Mouse (Mus musculus): ENCODE results near the gene Cacna1e. TPM values are rescaled to one million over a fixed set of nuclear protein-coding genes. Genes with fewer than 3 reads are reported as not detected.

Gene Cacna1e
- total and polyA plus RNA-seq, 2 experiments from 2014 or later, result 8.0 to 58.2 TPM

DNA sequence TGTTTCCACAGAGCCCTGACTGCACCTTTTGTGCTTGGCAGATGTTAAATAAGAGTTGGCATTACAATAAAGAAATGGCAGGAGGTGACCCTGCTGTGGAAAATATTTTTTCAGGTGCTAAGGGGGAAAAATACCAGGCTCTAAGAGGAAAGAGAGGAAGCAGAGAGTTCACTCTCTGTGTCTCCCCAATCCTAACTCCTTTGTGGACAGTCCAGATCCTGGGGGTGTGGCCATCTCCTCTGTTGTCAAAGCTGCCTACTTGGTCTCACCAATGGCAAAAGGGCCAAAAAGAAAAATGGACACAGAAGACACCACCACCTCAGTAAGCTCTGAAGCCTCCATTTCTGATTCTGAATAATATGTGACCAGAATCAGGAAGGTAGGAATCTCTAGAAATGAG lies 280.5 kb downstream of the Cacna1e start:
- no peak overlapping the region for H3K4me3 ChIP-seq (ENCODE audit: low read length)
- H3K9ac ChIP-seq (replicated peaks; ENCODE audit: low read length), result no peak overlapping the region
- no peak for ATAC-seq
- no peak overlapping the region for H3K4me2 ChIP-seq (ENCODE audit: low read depth, low read length)
- no peaks in the 10 kb centered on the region for H3K27me3 ChIP-seq (ENCODE audit: insufficient read depth, low read length)
- no peaks in the 10 kb centered on the region for H3K36me3 ChIP-seq (ENCODE audit: insufficient read depth, low read length)
- H3K4me1 ChIP-seq (ENCODE audit: insufficient read depth, low read length), result no peaks in the 10 kb centered on the region
- no peak for DNase-seq (ENCODE audit: low spot score)
- no peak overlapping the region for H3K27ac ChIP-seq
- H3K9me3 ChIP-seq (ENCODE audit: low read length), result no peaks in the 10 kb centered on the region
- no peak for TF ChIP-seq CTCF (IDR thresholded peaks at IDR 0.05; ENCODE audit: low read depth)

- no peak overlapping the region for H3K4me2 ChIP-seq (ENCODE audit: low read depth, low read length)
- WGBS, result 96% methylated on average over 1 of the region's 1 CpGs
- H3K4me3 ChIP-seq (ENCODE audit: low read length), result no peak overlapping the region
- H3K9me3 ChIP-seq (ENCODE audit: low read length), result no peaks in the 10 kb centered on the region
- no peak overlapping the region for H3K27ac ChIP-seq
- no peak for DNase-seq (ENCODE audit: low spot score)
- no peaks in the 10 kb centered on the region for H3K4me1 ChIP-seq (ENCODE audit: insufficient read depth, low read length)
- no peaks in the 10 kb centered on the region for H3K36me3 ChIP-seq (ENCODE audit: insufficient read depth, low read length)
- ATAC-seq, result no peak
- no peaks in the 10 kb centered on the region for H3K27me3 ChIP-seq (ENCODE audit: insufficient read depth, low read length)
- no peak overlapping the region for H3K9ac ChIP-seq (replicated peaks; ENCODE audit: low read length)
- no peak for TF ChIP-seq CTCF (IDR thresholded peaks at IDR 0.05; ENCODE audit: low read depth)
These were observed 281.8 kb downstream of the Cacna1e start for GRCm38 (mm10) chr1:154602531-154602930.

DNA sequence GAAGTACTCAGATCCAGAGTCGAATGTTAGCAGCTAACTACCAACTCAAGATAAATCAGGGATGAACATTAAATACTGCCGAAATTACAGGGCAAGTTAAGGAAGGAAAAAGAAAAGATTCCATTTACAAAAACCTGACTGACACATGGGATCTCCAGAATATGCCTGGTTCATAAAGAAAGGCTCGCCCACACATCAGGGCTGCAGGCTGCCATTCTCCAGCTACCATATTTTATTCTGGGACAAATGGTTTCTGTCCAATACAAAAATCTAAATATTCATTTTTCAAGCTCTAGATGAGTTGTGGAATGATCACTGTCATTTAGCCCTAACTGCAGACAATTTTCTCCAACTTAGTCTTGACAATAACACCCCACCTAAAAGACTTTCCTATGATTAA lies 301.8 kb downstream of the Cacna1e start:
- ATAC-seq (no peak), DNase-seq (ENCODE audit: low spot score) (no peak)
- Histone ChIP-seq H3K4me2 (ENCODE audit: low read depth, low read length) (no peak overlapping the region), H3K36me3 (ENCODE audit: insufficient read depth, low read length) (no peaks in the 10 kb centered on the region), H3K9me3 (ENCODE audit: low read length) (no peaks in the 10 kb centered on the region), H3K4me1 (ENCODE audit: insufficient read depth, low read length) (no peaks in the 10 kb centered on the region), H3K27ac (no peak overlapping the region), H3K4me3 (ENCODE audit: low read length) (no peak overlapping the region), H3K9ac (replicated peaks; ENCODE audit: low read length) (no peak overlapping the region), H3K27me3 (ENCODE audit: insufficient read depth, low read length) (no peaks in the 10 kb centered on the region)
- 88% methylated on average over 3 of the region's 3 CpGs for WGBS
- no peak for TF ChIP-seq CTCF (IDR thresholded peaks at IDR 0.05; ENCODE audit: low read depth)

GRCm38 (mm10) chr1:154579929-154580328 lies 304.4 kb downstream of the Cacna1e start:
- TF ChIP-seq CTCF (IDR thresholded peaks at IDR 0.05; ENCODE audit: low read depth), result no peak
- Histone ChIP-seq H3K27me3 (ENCODE audit: insufficient read depth, low read length) (no peaks in the 10 kb centered on the region), H3K9ac (replicated peaks; ENCODE audit: low read length) (no peak overlapping the region), H3K9me3 (ENCODE audit: low read length) (no peaks in the 10 kb centered on the region), H3K4me2 (ENCODE audit: low read depth, low read length) (no peak overlapping the region), H3K27ac (no peak overlapping the region), H3K4me3 (ENCODE audit: low read length) (no peak overlapping the region), H3K36me3 (ENCODE audit: insufficient read depth, low read length) (no peaks in the 10 kb centered on the region), H3K4me1 (ENCODE audit: insufficient read depth, low read length) (no peaks in the 10 kb centered on the region)
- WGBS, result 80% methylated on average over 2 of the region's 2 CpGs
- DNase-seq (ENCODE audit: low spot score) (no peak), ATAC-seq (no peak)

DNA sequence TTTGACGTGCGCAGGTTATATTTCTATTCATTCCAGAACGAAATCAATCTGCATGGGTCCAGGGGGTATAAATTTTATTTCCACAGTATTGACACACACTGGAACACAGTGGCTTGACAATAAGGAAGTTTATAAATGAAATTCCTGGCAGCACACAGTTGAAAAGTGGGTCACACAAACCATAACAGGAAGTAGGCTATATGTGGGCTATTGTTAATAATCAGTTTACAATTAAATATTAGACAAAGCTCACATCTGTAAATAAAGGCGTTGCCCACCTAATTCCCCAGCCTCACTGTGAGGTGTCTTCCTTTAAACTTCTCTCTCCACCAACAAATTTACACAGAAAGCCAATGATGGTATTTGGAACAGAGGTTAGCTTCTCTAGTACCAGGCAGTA lies 305.6 kb downstream of the Cacna1e start:
- H3K4me2 ChIP-seq (ENCODE audit: low read depth, low read length), result no peak overlapping the region
- no peak overlapping the region for H3K9ac ChIP-seq (replicated peaks; ENCODE audit: low read length)
- H3K36me3 ChIP-seq (ENCODE audit: insufficient read depth, low read length), result no peaks in the 10 kb centered on the region
- no peaks in the 10 kb centered on the region for H3K4me1 ChIP-seq (ENCODE audit: insufficient read depth, low read length)
- 73% methylated on average over 4 of the region's 4 CpGs for WGBS
- no peaks in the 10 kb centered on the region for H3K27me3 ChIP-seq (ENCODE audit: insufficient read depth, low read length)
- H3K9me3 ChIP-seq (ENCODE audit: low read length), result no peaks in the 10 kb centered on the region
- H3K27ac ChIP-seq, result no peak overlapping the region
- no peak overlapping the region for H3K4me3 ChIP-seq (ENCODE audit: low read length)
- ATAC-seq (no peak), DNase-seq (ENCODE audit: low spot score) (no peak)
- TF ChIP-seq CTCF (IDR thresholded peaks at IDR 0.05; ENCODE audit: low read depth), result no peak

- WGBS, result 73% methylated on average over 2 of the region's 2 CpGs
- DNase-seq (ENCODE audit: low spot score) (no peak), ATAC-seq (no peak)
- Histone ChIP-seq H3K4me2 (ENCODE audit: low read depth, low read length) (no peak overlapping the region), H3K9me3 (ENCODE audit: low read length) (no peaks in the 10 kb centered on the region), H3K4me3 (ENCODE audit: low read length) (no peak overlapping the region), H3K4me1 (ENCODE audit: insufficient read depth, low read length) (no peaks in the 10 kb centered on the region), H3K27me3 (ENCODE audit: insufficient read depth, low read length) (no peaks in the 10 kb centered on the region), H3K27ac (no peak overlapping the region), H3K36me3 (ENCODE audit: insufficient read depth, low read length) (no peaks in the 10 kb centered on the region), H3K9ac (replicated peaks; ENCODE audit: low read length) (no peak overlapping the region)
- no peak for TF ChIP-seq CTCF (IDR thresholded peaks at IDR 0.05; ENCODE audit: low read depth)
These were observed 307.9 kb downstream of the Cacna1e start for GRCm38 (mm10) chr1:154576418-154576817.

DNA sequence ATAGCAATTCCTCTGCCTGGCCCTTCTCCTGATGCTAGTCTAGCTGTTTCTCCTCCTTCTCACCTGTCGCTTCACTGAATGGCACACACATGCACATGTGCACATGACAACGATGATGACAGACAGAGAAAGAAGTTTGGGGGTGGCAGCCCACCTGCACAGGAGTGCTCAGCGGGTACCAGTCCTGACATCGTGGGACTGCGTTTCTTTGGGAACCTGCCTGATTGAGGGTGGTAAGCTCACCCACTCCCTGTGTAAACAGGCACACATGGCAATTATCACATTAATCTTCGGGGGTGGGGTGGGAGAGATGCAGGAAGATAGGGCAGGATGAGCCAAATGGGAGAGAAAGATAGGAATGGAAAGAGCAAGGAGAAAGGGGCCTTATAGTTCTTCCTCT lies 318.3 kb downstream of the Cacna1e start:
- Histone ChIP-seq H3K4me3 (ENCODE audit: low read length) (no peak overlapping the region), H3K27me3 (ENCODE audit: insufficient read depth, low read length) (no peaks in the 10 kb centered on the region), H3K36me3 (ENCODE audit: insufficient read depth, low read length) (no peaks in the 10 kb centered on the region), H3K27ac (no peak overlapping the region), H3K9ac (replicated peaks; ENCODE audit: low read length) (no peak overlapping the region), H3K4me1 (ENCODE audit: insufficient read depth, low read length) (no peaks in the 10 kb centered on the region), H3K4me2 (ENCODE audit: low read depth, low read length) (no peak overlapping the region), H3K9me3 (ENCODE audit: low read length) (no peaks in the 10 kb centered on the region)
- WGBS, result 86% methylated on average over 6 of the region's 6 CpGs
- DNase-seq (ENCODE audit: low spot score), result no peak
- TF ChIP-seq CTCF (IDR thresholded peaks at IDR 0.05; ENCODE audit: low read depth), result no peak
- ATAC-seq, result no peak

Measured in hindbrain, postnatal 0 days (tissue).